In the genomic region with DNA sequence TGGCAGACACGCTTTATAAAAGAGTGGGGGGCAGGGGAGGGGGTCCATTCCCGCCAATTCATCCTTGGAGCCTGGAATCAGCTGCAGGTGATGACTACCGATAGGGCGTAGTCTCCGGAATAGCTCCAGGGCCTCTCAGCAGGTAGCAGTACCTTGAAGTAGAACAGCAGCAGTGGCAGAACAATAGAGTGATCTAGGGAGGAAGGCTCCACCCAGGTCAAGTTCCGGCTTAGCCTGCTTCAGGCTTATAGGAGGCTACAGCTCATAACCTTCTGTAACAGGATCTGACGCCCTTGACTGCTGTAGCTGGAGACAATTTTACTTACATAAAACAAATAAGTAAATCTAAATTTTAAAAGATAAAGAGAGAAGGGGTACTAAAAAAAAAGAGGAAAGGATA, we compare ENCODE assay signal across 15 mouse cellular contexts.
DNase-seq lines count a peak whose midpoint lies in the region; ATAC-seq and TF ChIP-seq lines count a peak whose summit lies in the region.
"Had no signal": no experiment of that assay in that cellular context is flagged by ENCODE, and none has a peak within 500 bp of the region (broad histone marks: within the 10 kb centered on the region; RNA-seq: fewer than 3 reads in every experiment).

No protein-coding gene starts in this region.

- H3K9ac ChIP-seq in midbrain, embryonic 11.5 days (ENCODE audit: low read length), result no peak overlapping the region
- H3K9ac ChIP-seq in stomach, postnatal 0 days (ENCODE audit: low read length), result no peak overlapping the region
- H3K9ac ChIP-seq: embryonic facial prominence, embryonic 15.5 days; liver, embryonic 15.5 days had no signal

- TF ChIP-seq EP300 in stomach, postnatal 0 days (optimal IDR thresholded peaks at IDR 0.05), result no peak

- ATAC-seq in midbrain, embryonic 11.5 days (ENCODE audit: low FRiP score), result no peak
- ATAC-seq in stomach, postnatal 0 days (ENCODE audit: low FRiP score, low TSS enrichment), result peak; percentile 64; the same call in 1 of the 2 replicates
- ATAC-seq: forebrain, embryonic 14.5 days had no signal

- H3K27me3 ChIP-seq in midbrain, embryonic 11.5 days (ENCODE audit: control insufficient read depth, insufficient read depth, low read length), result no peaks in the 10 kb centered on the region
- no peaks in the 10 kb centered on the region for H3K27me3 ChIP-seq in midbrain, embryonic 10.5 days (ENCODE audit: low read depth, poor library complexity, severe bottlenecking)
- no peaks in the 10 kb centered on the region for H3K27me3 ChIP-seq in stomach, postnatal 0 days (ENCODE audit: control insufficient read depth, insufficient read depth, low read length)
- H3K27me3 ChIP-seq: embryonic facial prominence, embryonic 15.5 days; liver, embryonic 15.5 days had no signal

- H3K4me2 ChIP-seq in midbrain, embryonic 11.5 days, result no peak overlapping the region
- H3K4me2 ChIP-seq in stomach, postnatal 0 days (replicated peaks; ENCODE audit: low read depth), result no peak overlapping the region
- H3K4me2 ChIP-seq: embryonic facial prominence, embryonic 15.5 days; liver, embryonic 15.5 days had no signal

- H3K4me3 ChIP-seq in midbrain, embryonic 11.5 days (ENCODE audit: low read depth, low read length), result no peak overlapping the region
- no peak overlapping the region for H3K4me3 ChIP-seq in midbrain, embryonic 10.5 days
- H3K4me3 ChIP-seq in stomach, postnatal 0 days (ENCODE audit: low read depth, low read length), result no peak overlapping the region
- H3K4me3 ChIP-seq: embryonic facial prominence, embryonic 15.5 days; liver, embryonic 15.5 days had no signal

- DNase-seq in heart, adult 8-10 months (ENCODE audit: low spot score), result peak; percentile 59
- no peak for DNase-seq in heart, postnatal 10 days
- peak; percentile 37 for DNase-seq in midbrain, embryonic 11.5 days (ENCODE audit: low spot score, missing footprints)
- DNase-seq in midbrain, embryonic 10.5 days (ENCODE audit: low spot score), result no peak
- peak; percentile 35 for DNase-seq in kidney, postnatal 10 days
- peak; percentile 27 for DNase-seq in stomach, postnatal 0 days (ENCODE audit: low spot score)
- DNase-seq in embryo, embryonic 10 days (ENCODE audit: low spot score), result no peak
- no peak for DNase-seq in spleen, adult 12 weeks (ENCODE audit: low spot score)
- DNase-seq: gastrocnemius, postnatal 25 days; heart, postnatal 14 days; thymus, adult 2 months had no signal

- 64% methylated on average over 7 of the region's 7 CpGs for WGBS in midbrain, embryonic 11.5 days
- 70% methylated on average over 7 of the region's 7 CpGs for WGBS in midbrain, embryonic 10.5 days
- 48% methylated on average over 7 of the region's 7 CpGs for WGBS in stomach, postnatal 0 days

- H3K36me3 ChIP-seq in midbrain, embryonic 11.5 days (ENCODE audit: control insufficient read depth, insufficient read depth, low read length), result no peaks in the 10 kb centered on the region
- 0 out of 2 replicates have a peak, but pooled peaks cover 3% of the 10 kb centered on the region for H3K36me3 ChIP-seq in midbrain, embryonic 10.5 days
- no peaks in the 10 kb centered on the region for H3K36me3 ChIP-seq in stomach, postnatal 0 days (ENCODE audit: control insufficient read depth, insufficient read depth, low read length)
- H3K36me3 ChIP-seq: embryonic facial prominence, embryonic 15.5 days; G1E; liver, embryonic 15.5 days had no signal

- no peak for TF ChIP-seq CTCF in stomach, postnatal 0 days (IDR thresholded peaks at IDR 0.05; ENCODE audit: low read depth)

- H3K27ac ChIP-seq in midbrain, embryonic 11.5 days (ENCODE audit: low read depth, low read length), result no peak overlapping the region
- no peak overlapping the region for H3K27ac ChIP-seq in midbrain, embryonic 10.5 days (replicated peaks)
- no peak overlapping the region for H3K27ac ChIP-seq in stomach, postnatal 0 days (replicated peaks)
- H3K27ac ChIP-seq: embryonic facial prominence, embryonic 15.5 days; liver, embryonic 15.5 days had no signal

- intact Hi-C loops in heart, postnatal 10 days (cut with DNase I), result no loop called here

- H3K4me1 ChIP-seq in midbrain, embryonic 11.5 days (ENCODE audit: control insufficient read depth, insufficient read depth, low read length), result no peaks in the 10 kb centered on the region
- H3K4me1 ChIP-seq in midbrain, embryonic 10.5 days, result peaks cover 3% of the 10 kb centered on the region; the same call in 1 of the 2 replicates
- H3K4me1 ChIP-seq in stomach, postnatal 0 days (replicated peaks; ENCODE audit: control insufficient read depth, insufficient read depth), result no peaks in the 10 kb centered on the region
- H3K4me1 ChIP-seq: liver, embryonic 15.5 days had no signal

- no peaks in the 10 kb centered on the region for H3K9me3 ChIP-seq in midbrain, embryonic 11.5 days (ENCODE audit: control insufficient read depth, low read length)
- no peaks in the 10 kb centered on the region for H3K9me3 ChIP-seq in midbrain, embryonic 10.5 days (replicated peaks)
- H3K9me3 ChIP-seq in stomach, postnatal 0 days (ENCODE audit: control insufficient read depth, low read length), result no peaks in the 10 kb centered on the region
- H3K9me3 ChIP-seq: embryonic facial prominence, embryonic 15.5 days; liver, embryonic 15.5 days had no signal

Comparison
In these comparisons a context has a peak if more than half of its experiments do, and no peak if none do; other contexts are left out.
1. DNase-seq: peak in heart, adult 8-10 months (single experiment), midbrain, embryonic 11.5 days (single experiment), kidney, postnatal 10 days (single experiment) and stomach, postnatal 0 days (single experiment); none in heart, postnatal 10 days (0 of 2), midbrain, embryonic 10.5 days (single experiment), embryo, embryonic 10 days (single experiment) and spleen, adult 12 weeks (single experiment).